Mouse (Mus musculus): ENCODE results near the gene Il27ra. TPM values are rescaled to one million over a fixed set of nuclear protein-coding genes. Genes with fewer than 3 reads are reported as not detected.

Il27ra gene
- polyA plus RNA-seq, 1 experiment from 2014 or later = 4.4 TPM

DNA sequence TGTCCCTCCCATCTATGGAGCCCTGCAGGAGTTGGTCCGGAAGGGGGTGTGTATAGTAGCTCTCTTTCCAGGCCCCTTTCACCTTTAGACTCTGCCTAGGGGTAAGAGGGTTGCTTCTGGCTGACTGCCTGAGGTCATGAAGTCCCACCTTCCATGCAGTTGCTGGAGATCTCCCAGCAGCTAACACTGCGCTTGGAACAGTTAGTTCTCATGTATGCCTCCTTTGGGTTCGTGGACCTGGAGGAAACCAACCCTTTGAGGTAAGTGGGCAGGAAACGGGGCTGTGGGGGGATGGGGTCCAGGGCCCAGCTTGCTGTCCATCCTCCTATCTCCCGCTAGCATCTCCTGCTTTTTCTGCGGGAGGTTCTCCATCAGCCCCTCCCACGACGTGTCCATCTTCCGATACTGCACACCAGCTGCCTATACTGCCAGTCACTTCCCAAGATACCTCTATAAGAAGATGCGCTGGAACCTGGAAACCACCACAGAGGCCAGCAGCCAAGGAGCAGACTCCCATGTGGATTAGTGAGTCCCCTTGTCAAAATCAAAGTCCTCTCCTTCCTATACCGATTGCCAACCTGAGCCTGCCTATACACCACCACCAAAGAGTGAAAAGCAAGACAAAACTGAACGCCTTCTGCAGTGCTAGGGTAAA is 39.3 kb downstream of the Il27ra start:
- H3K27me3 ChIP-seq (replicated peaks) = peaks cover 19% of the 10 kb centered on the region
- H3K27ac ChIP-seq (ENCODE audit: poor library complexity, severe bottlenecking) = no peak overlapping the region
- H3K9ac ChIP-seq = no peak overlapping the region
- H3K9me3 ChIP-seq (replicated peaks) = no peaks in the 10 kb centered on the region
- no peak overlapping the region for H3K4me3 ChIP-seq
- 67% methylated on average over 12 of the region's 12 CpGs for WGBS
- H3K36me3 ChIP-seq = peaks cover 21% of the 10 kb centered on the region
- ATAC-seq (ENCODE audit: insufficient number of reproducible peaks, low FRiP score) = no peak
- H3K4me1 ChIP-seq (replicated peaks) = peaks cover 36% of the 10 kb centered on the region
- no peak overlapping the region for H3K4me2 ChIP-seq

GRCm38 (mm10) chr8:84001281-84002000 is 40.9 kb downstream of the Il27ra start, which contains the start of gene 1700067K01Rik:
1700067K01Rik (plus strand) TSS chr8:84001502.
- no peak within 1 kb of the TSS for H3K27ac ChIP-seq (ENCODE audit: poor library complexity, severe bottlenecking)

DNA sequence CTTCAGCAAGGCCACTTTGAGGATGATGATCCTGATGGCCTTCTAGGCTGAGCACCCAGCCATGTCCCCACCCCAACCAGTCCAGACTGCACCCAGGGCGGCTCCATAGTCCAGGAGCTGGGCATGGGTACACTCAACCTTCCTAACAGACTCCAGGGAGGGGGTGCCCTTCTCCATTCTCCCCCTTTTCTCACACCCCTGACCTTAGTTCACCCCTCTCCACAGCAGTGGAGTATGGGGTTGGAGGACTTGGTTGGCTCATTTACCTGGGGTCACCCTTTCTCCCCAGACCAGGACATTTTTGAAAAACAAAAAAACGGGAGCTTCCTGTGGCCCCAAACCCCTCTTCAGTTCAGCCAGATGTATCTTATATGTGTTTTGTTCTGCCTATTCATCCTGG is 42.6 kb downstream of the Il27ra start:
- Histone ChIP-seq H3K9ac (no peak overlapping the region), H3K4me3 (0 out of 2 replicates have a peak overlapping the region, but pooled peaks have one; percentile 0), H3K27me3 (replicated peaks) (peaks cover 19% of the 10 kb centered on the region), H3K9me3 (replicated peaks) (no peaks in the 10 kb centered on the region), H3K36me3 (peaks cover 27% of the 10 kb centered on the region), H3K4me2 (0 out of 2 replicates have a peak overlapping the region, but pooled peaks have one; percentile 96), H3K27ac (ENCODE audit: poor library complexity, severe bottlenecking) (no peak overlapping the region), H3K4me1 (replicated peaks) (peaks cover 44% of the 10 kb centered on the region)
- 92% methylated on average over 2 of the region's 2 CpGs for WGBS
- no peak for ATAC-seq (ENCODE audit: insufficient number of reproducible peaks, low FRiP score)

More at GRCm38 (mm10) chr8:84001281-84002000, 40.9 kb downstream of the Il27ra start, which contains the start of gene 1700067K01Rik:
- Histone ChIP-seq H3K4me3 (peak within 1 kb of the TSS; percentile 14; the same call in 1 of the 2 replicates), H3K9me3 (replicated peaks) (no peaks in the 10 kb centered on the region), H3K4me1 (replicated peaks) (peaks cover 37% of the 10 kb centered on the region), H3K9ac (peak within 1 kb of the TSS; percentile 26; the same call in 1 of the 2 replicates), H3K27me3 (replicated peaks) (peaks cover 19% of the 10 kb centered on the region), H3K4me2 (peak within 1 kb of the TSS; percentile 35), H3K36me3 (peaks cover 21% of the 10 kb centered on the region)
- no peak for ATAC-seq (ENCODE audit: insufficient number of reproducible peaks, low FRiP score)
- 37% methylated on average over 61 of the region's 61 CpGs for WGBS

DNA sequence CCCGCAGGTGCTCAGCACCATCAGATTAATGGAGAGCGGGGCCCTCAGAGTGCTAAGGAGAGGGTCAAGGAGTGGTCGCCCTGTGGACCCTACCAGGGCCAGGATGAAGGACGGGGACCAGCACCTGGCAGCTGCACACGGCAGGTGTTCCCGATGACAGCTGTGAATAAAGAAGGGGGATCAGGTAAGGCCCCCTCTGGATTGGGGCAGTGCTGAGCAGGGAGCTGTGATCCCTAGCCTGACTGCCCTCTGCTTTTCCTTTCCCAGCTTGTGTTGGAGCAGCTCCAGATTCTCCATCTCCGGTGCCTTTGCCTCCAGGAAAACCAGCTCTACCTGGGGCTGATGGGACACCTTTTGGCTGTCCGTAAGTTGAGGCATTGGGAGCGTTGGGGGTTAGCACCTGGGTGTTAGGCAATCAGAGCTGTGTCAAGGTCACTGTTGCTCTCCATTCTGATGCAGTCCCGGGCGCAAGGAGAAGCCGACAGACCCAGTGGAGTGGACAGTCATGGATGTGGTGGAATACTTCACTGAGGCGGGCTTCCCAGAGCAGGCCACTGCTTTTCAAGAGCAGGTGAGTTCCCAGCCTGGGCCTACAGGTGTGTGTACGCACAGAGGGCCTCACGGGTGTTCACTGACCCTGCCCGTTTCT is 43.2 kb downstream of the Il27ra start:
- Histone ChIP-seq H3K4me3 (peak overlapping the region; percentile 95), H3K9ac (peak overlapping the region; percentile 90), H3K36me3 (peaks cover 33% of the 10 kb centered on the region)

DNA sequence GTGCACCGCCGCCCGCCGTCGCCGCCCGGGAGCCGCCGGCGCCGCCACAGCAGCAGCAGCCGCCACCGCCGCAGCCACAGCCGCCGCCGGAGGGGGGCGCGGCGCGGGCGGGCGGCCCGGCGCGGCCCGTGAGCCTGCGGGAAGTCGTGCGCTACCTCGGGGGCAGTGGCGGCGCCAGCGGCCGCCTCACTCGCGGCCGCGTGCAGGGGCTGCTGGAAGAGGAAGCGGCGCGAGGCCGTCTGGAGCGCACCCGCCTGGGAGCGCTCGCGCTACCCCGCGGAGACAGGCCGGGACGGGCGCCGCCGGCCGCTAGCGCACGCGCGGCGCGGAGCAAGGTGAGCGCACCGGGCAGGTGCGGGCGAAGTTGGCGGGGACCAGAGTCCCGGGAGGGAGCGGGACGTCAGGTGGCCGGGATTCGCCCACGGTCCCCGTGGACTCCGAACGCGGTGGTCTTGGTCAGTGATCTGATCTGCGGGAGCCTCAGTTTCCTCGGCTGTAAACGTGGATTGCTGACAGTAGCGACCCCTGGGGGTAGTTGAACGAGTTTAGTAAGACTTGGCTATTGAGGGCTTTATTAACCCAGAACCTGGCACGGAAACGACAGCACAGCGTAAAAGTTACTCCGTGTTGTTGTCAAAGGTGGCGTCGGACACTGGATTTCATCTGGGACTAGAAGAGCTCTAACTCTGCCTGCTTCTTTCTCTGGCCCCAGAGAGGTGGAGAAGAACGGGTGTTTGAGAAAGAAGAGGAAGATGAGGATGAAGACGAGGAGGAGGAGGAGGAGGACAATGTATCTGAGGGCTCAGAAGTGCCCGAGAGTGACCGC is 43.9 kb downstream of the Il27ra start:
- ATAC-seq (ENCODE audit: insufficient number of reproducible peaks, low FRiP score) = peak; percentile 17; the same call in 1 of the 2 replicates
- peaks cover 35% of the 10 kb centered on the region for H3K4me1 ChIP-seq (replicated peaks)
- no peaks in the 10 kb centered on the region for H3K9me3 ChIP-seq (replicated peaks)
- 11% methylated on average over 91 of the region's 92 CpGs for WGBS
- peak overlapping the region; percentile 87 for H3K27ac ChIP-seq (ENCODE audit: poor library complexity, severe bottlenecking)
- H3K9ac ChIP-seq = peak overlapping the region; percentile 90
- peaks cover 19% of the 10 kb centered on the region for H3K27me3 ChIP-seq (replicated peaks)
- H3K36me3 ChIP-seq = peaks cover 39% of the 10 kb centered on the region
- peak overlapping the region; percentile 96 for H3K4me2 ChIP-seq
- peak overlapping the region; percentile 95 for H3K4me3 ChIP-seq

More for the DNA sequence above, 43.2 kb downstream of the Il27ra start:
- peak overlapping the region; percentile 96 for H3K4me2 ChIP-seq
- WGBS = 68% methylated on average over 16 of the region's 16 CpGs
- ATAC-seq (ENCODE audit: insufficient number of reproducible peaks, low FRiP score) = no peak
- peaks cover 19% of the 10 kb centered on the region for H3K27me3 ChIP-seq (replicated peaks)
- H3K4me1 ChIP-seq (replicated peaks) = peaks cover 41% of the 10 kb centered on the region
- no peak overlapping the region for H3K27ac ChIP-seq (ENCODE audit: poor library complexity, severe bottlenecking)
- no peaks in the 10 kb centered on the region for H3K9me3 ChIP-seq (replicated peaks)

GRCm38 (mm10) chr8:83997511-83998141 is 44.8 kb downstream of the Il27ra start, which contains the start of gene Samd1:
Samd1 (plus strand) TSS chr8:83997672.
- Histone ChIP-seq H3K4me2 (peak within 1 kb of the TSS; percentile 96), H3K4me3 (peak within 1 kb of the TSS; percentile 95), H3K36me3 (peaks cover 46% of the 10 kb centered on the region), H3K4me1 (replicated peaks) (peaks cover 33% of the 10 kb centered on the region), H3K9ac (peak within 1 kb of the TSS; percentile 93), H3K27ac (ENCODE audit: poor library complexity, severe bottlenecking) (peak within 1 kb of the TSS; percentile 95), H3K9me3 (replicated peaks) (no peaks in the 10 kb centered on the region), H3K27me3 (replicated peaks) (peaks cover 19% of the 10 kb centered on the region)
- peak; percentile 1; the same call in 1 of the 2 replicates for ATAC-seq (ENCODE audit: insufficient number of reproducible peaks, low FRiP score)
- WGBS = 11% methylated on average over 74 of the region's 112 CpGs

DNA sequence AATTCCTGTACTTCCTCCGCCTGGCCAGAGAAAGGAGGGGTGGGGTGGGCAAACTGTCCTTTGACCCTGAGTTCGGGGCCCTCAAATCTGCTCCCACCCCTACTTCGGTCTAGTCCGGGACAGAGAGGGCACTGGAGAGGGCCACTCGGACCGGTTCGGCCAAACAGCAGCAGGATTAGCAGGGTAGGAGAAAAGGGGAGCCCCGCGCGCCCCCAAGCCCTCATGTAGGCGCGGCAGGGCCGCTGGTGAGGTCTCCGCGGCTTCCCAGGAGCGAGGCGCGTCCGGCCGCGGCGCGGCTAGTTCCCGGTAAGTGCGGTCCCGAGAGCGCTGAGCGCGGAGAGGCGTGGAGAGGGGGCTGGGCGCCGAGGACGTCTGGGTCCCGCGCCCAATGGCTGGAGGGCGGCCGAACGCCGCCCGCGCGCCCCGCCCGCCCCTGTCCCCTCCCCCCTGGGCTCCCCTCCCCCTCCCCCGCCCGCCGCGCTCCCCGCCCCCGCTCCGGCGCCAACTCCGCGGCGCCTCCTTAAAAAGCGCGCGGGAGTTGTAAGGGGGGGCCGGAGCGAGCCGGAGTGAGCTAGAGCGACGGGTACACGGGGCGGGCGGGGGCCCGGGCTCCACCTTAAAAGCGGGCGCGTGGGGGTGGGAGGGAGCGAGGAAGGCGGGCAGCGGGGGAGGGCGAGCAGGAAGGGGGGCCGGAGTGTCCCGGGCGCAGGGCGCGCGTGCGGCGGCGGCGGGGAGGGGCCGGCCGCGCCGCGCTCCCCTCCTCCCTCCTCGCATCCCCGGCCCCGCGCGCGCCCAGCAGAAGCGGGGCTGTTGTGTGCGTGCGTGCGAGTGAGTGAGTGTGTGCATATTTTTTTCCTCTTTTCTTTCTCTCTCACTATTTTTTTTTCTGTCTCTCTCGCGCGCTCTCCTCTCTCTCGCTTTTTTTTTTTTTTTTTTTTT is 45.6 kb downstream of the Il27ra start:
- peak overlapping the region; percentile 93 for H3K9ac ChIP-seq
- peak; percentile 87 for ATAC-seq (ENCODE audit: insufficient number of reproducible peaks, low FRiP score)
- H3K9me3 ChIP-seq (replicated peaks) = no peaks in the 10 kb centered on the region
- peaks cover 19% of the 10 kb centered on the region for H3K27me3 ChIP-seq (replicated peaks)
- H3K27ac ChIP-seq (ENCODE audit: poor library complexity, severe bottlenecking) = peak overlapping the region; percentile 95
- WGBS = under 1% methylated on average over 68 of the region's 103 CpGs
- peak overlapping the region; percentile 89 for H3K4me2 ChIP-seq
- H3K4me1 ChIP-seq (replicated peaks) = peaks cover 33% of the 10 kb centered on the region
- H3K4me3 ChIP-seq = peak overlapping the region; percentile 95
- H3K36me3 ChIP-seq = peaks cover 53% of the 10 kb centered on the region

GRCm38 (mm10) chr8:83995973-83996372 is 46.4 kb downstream of the Il27ra start:
- Histone ChIP-seq H3K4me1 (replicated peaks) (peaks cover 29% of the 10 kb centered on the region), H3K27ac (ENCODE audit: poor library complexity, severe bottlenecking) (0 out of 2 replicates have a peak overlapping the region, but pooled peaks have one; percentile 95), H3K9ac (peak overlapping the region; percentile 93; the same call in 1 of the 2 replicates), H3K9me3 (replicated peaks) (no peaks in the 10 kb centered on the region), H3K27me3 (replicated peaks) (peaks cover 11% of the 10 kb centered on the region), H3K4me2 (peak overlapping the region; percentile 89), H3K4me3 (peak overlapping the region; percentile 95), H3K36me3 (peaks cover 58% of the 10 kb centered on the region)
- 19% methylated on average over 12 of the region's 12 CpGs for WGBS
- no peak; the same call in 1 of the 2 replicates for ATAC-seq (ENCODE audit: insufficient number of reproducible peaks, low FRiP score)

DNA sequence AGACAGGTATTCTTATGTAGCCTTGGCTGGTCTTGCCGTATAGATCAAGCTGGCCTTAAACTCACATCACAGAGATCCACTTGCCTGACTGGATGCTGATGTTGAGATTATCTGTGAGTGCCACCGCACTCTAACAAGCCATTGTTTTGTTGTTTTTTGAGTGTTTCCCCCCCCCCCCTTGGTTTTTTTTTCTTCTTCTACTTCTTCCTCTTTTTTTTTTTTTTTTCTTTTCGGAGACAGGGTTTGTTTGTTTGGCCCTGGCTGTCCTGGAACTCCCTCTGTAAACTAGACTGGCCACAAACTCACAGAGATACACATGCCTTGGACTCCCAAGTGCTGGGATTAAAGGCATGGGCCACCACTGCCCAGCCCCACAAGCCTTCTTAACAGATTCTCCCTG is 48.4 kb downstream of the Il27ra start:
- Histone ChIP-seq H3K36me3 (peaks cover 61% of the 10 kb centered on the region), H3K9me3 (replicated peaks) (no peaks in the 10 kb centered on the region), H3K4me1 (replicated peaks) (peaks cover 14% of the 10 kb centered on the region), H3K4me2 (no peak overlapping the region), H3K9ac (no peak overlapping the region), H3K4me3 (no peak overlapping the region), H3K27me3 (replicated peaks) (no peaks in the 10 kb centered on the region), H3K27ac (ENCODE audit: poor library complexity, severe bottlenecking) (no peak overlapping the region)
- no peak for ATAC-seq (ENCODE audit: insufficient number of reproducible peaks, low FRiP score)
- WGBS = 76% methylated on average over 3 of the region's 3 CpGs

Data from heart, embryonic 12.5 days (tissue).